Mouse (Mus musculus) kidney, adult 11 months (tissue): ENCODE results near the gene Cnot2.
A peak's percentile ranks its signal among the peaks of the same experiment; 100 is the strongest.
"Not testable (repeated sequence)": the region's sequence is repeated elsewhere in the genome, so short reads cannot be mapped to it uniquely, and the experiment has no call there.

Experiments
- DNase-seq: peaks from one replicate; pipeline ENCODE4 v3.0.0; 2022

Gene Cnot2

DNA sequence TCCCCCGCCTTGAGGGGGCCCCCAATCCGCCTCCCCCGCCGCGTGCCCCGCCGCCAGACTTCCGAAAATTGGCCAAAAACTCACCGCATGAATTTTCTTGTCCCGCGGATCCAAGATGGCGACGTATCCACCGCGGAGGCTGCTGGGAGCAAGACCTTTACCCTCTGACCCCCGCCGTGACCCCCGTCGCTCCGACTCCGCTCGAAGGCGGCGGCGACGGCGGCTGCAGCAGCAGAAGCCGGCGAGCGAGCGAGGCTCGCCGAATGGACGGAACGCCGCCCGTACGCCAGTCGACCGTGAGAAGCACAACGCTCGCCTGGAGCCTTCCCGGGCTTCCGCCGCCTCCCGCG is at the start of gene Cnot2:
Gene Cnot2, minus strand, starts transcription at position 143 of the 350 bp plus-strand sequence.
- DNase-seq = peak; percentile 87

DNA sequence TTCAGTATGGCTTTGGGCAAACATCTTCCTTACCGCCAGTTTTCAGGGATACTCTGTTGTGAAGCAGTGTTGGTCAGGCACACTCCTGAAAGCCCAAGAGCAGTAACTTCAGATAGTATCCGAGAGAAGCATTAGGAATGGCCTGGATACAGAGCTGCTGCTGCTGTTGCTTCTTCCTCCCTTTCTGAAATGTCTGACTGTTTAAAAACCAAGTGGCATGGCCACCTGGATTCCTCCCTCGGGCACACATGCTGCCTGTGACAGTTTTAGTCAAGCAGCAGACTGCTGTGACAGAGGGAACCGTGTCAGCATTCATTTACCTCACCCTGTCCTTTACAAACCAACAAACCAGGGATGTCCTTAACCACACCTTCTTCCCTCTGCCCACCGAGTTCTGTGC is 47.6 kb upstream of the Cnot2 start:
- no peak for DNase-seq

DNA sequence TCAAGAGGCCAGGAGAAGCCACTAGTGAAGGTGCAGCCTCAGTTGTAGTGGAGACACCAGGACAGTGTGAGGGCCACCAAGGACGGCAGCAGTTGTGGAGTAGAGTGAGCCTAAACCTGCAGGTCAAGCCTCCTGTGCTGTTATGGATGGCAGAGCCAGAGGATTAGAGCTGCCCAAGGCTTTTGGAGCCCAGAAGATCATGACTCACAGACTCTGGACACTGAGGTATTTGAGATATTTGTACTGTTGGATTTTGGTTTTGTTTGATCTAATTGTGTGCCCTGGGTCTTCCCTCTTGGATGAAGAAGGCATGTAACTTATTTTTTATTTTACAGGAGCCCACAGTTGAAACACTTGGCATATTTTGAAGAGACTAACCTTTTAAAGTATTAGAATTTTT is 44.7 kb upstream of the Cnot2 start:
- no peak for DNase-seq

DNA sequence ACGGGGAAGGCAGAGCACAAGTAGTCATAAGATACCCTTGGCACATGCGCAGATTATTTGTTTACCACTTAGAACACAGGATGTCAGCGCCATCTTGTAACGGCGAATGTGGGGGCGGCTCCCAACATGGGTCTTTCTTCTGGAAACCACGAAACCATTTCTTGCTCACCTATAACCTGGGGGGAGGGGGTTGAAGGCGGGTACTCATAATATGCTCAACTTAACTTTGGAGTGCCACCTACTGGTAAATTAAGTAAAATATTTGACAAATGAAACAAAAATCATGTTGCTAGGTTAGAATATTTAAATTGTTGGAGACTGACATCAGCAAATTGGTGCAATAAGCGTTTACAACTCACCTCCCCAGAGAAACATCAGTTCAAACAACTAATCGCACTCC is 31.9 kb upstream of the Cnot2 start:
- not testable (repeated sequence) for DNase-seq

DNA sequence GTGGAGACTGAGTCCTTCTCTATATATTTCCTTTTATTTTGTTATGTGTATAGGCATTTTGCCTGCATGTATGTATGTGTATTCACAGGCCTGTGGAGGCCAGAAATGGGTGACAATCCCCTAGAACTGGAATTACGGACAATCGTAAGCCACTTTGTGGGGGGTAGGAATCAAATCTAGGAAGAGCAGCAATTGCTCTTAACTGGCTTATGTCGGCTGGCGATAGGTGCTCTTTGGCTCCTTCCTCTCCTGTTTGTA is 23.5 kb upstream of the Cnot2 start:
- DNase-seq = no peak

DNA sequence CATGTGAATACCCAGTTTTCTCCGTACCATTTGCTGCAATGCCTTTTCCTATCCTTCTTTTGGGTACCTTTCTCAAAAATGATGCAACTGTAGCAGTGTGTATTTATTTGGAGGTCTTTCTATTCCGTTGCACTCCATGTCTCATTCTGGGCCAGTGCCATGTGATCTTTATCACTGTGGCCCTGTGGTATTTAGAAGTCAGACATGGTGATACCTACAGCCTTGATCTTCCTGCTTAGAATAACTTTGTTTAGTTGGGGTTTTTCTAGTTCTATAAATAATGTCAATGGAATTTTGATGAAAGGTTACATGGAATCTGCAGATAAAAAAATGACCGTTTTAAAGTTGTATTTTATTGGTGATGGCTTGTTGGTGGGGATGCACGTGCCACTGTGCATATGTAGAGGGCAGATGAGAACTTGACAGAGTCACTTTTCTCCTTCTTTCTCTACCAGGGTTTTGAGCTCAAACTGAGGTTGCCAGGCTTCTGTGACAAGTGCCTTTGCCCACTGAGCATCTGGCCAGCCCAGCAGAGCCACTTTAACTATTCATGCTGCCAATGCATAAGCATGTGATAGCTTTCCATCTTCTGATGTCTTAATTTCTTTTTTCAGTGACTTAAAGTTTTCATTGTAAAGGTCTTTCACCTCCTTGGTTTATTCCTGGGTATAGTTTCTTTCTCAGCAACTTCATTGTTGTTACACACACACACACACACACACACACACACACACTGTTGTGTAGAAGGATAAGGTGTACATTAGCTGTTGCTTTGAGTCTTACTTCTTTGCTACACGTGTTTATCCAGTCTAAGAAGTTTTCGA is 23.0 kb upstream of the Cnot2 start:
- DNase-seq = no peak

DNA sequence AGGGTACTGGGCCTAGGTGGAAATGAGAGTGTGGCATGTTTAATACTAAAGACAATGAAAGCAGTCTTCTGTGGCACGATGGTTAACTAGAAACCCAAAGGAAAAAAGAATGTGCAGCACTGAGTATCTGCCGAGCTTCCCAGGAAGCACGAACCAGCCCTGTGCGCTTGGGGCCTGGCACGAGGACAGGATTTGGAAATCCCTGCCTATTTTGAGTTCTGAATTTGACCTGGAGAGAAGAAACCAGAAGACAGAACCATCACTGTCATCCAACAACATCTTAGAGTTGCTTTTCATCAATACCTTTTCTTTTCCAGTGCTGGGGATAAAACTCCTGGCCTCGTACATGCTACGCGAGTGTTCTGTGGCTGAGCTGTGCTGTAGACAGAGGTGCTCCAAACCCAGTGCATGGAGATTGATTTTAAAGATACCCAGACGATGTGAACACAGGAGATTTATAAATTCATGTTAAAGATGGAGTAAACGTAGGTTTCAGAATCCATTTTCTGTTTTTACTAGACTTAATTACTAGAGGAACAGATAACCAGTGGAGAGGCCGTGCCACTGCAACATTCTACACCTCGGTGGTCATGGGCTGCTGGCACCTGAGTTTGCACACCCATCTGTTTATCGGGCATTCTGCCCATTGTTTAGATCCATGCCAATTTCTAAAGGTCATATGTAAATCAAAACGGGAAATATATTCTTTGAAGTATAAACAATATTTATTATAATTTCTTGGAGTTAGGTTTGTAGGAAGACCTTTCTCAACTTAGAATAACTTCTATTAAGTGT is 17.9 kb upstream of the Cnot2 start:
- DNase-seq = no peak

DNA sequence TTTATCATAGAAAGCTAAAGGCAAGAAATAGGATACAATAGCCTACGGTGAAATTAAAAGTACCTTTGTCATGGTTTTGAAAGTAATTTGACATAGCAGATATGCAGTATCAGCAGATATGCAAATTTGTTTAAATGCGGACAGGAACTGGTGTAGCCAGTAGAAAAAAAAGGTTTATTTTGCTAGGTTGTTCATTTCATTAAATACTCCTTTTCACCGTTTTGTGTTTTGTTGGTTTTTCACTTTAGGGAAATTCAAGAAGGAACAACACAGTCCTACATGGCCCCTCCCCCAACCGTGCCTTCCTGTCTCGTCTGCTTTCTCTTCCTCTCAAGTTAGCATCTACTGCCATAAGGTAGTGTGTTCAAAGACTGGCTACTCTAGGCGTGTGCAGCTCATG is 1.4 kb upstream of the Cnot2 start:
- no peak for DNase-seq

DNA sequence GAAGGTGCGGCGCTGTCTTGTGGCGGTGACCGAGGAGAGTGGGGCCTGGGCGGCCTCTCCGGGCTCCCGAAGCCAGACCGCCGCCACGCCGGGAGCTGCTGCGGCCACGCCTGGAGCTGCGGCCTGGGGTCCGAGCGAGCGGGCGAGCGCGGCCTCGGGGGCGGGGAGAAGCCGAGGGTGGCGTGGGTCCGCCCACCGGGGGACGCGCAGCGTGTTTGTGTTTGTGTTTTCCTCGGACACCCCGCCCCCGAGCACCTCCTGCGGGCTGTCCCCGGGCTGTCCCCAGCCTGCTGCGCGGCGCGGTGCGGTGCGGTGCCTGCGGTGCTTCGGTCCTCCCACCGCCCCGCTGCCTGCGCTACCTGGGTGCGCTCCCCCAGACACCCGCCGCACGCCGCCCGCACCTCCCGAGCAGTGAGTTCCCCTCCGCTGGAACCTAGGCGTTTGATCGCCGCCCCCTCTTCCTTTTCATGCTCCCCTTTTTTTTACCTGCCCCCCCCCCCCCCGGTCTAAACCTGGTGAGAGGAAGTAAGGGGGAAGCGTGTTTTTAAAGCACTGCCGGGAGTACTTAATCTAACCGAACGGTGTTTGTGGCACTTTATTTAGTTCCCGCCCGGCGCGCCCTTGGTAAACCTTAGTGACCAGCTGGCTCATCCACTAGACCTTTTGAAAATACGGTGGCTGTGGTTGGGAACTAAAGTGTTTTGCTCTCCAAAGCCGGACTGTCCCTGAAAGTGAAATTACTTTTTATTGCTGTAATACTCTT is 589 bp upstream of the Cnot2 start:
- DNase-seq = peak; percentile 19

DNA sequence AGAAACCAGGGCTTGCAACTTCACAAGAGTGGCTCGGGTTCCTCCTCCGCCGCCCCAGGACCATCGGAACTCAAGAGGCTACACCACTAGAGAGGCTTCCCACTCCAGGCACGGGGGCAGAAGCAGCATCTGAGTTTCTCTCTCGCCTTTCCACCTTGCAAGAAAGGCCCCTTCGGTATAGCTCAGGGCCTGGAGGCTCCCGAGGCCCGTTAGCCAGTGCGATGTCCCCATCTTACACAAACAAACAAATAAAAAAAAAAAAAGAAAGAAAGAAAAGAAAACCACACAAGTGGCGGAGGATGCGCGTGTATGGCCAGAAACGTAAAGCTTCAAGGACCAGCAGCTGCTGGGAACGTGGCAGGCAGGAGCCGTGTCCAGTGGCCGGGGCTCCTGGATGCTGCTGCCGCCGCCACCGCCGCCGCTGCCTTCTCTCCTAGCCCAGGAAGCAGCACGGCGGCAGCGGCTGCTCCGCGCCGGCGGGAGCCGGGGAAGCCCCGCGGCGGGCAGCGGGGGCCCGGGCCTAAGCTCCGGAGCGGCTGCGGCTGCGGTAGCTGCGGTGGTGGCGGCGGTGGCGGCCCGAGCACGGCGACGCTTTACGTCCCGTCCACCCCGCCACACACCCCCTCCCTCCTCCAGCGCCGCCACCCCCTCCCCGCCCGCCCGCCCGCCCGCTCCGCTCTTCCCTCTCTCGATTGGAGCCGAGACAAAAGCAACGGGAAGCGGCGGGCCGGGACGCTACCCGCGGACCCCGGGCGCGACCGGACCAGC is 536 bp downstream of the Cnot2 start:
- peak; percentile 17 for DNase-seq

DNA sequence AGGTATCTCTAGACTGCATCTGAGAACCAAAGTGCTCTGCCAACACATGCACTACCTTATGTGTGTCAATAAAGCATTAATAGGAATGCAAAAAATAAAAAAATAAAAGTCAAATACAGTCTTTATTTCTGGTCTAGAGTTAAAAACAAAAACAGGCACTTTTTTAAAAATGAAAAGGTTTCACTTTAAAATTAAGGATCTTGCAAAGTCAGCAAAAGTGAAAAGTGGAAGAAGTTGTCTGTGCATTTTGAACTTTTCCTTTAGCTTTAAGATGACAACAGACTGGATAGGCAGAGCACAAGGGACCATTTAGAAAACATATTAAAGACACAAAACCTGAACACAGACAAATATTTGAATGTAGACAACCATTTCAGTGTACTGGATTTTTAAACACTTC is 1.8 kb downstream of the Cnot2 start:
- no peak for DNase-seq

DNA sequence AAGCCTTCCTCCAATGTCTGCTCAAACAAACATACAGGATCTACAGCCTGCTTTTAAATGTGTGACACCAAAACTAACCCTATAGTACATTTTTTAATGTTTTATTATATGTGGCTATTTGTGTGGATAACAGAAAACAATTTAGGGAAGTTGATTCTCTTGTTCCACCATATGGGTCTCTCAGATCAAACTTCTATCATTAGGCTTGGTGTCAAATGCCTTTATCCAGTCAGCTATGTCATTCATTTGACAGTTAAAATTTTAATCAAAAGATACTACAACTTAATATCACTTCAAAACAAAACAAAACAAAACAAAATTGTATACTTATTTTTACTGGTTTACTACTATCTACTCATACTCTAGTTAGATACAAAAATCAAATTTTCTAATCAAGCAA is 2.9 kb downstream of the Cnot2 start:
- no peak for DNase-seq

DNA sequence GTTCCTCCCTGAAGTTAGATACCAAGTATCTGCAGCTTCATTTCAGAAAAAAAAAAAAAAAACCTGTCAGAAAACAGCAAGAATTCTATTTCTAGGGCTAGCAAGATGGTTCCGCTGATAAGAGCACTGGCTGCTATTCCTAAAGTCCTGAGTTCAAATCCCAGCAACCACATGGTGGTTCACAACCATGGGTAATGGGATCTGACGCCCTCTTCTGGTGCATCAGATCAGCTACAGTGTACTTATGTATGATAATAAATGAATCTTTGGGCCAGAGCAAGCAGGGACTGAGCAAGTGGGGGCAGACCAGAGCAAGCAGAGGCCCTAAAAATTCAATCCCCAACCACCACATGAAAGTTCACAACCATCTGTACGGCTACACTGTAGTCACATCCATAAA is 4.1 kb downstream of the Cnot2 start:
- no peak for DNase-seq

DNA sequence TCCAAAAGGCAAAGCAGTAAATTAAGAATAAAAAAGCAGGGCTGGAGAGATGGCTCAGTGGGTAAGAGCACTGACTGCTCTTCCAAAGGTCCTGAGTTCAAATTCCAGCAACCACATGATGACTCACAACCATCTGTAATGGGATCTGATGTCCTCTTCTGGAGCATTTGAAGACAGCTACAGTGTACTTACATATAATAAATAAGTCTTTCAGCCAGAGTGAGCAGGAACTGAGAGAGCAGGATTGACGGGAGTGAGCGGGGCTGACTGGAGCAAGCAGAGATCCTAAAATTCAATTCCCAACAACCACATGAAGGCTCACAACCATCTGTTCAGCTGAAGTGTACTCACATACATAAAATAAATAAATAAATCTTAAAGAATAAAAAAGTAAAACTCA is 5.2 kb downstream of the Cnot2 start:
- not testable (repeated sequence) for DNase-seq

DNA sequence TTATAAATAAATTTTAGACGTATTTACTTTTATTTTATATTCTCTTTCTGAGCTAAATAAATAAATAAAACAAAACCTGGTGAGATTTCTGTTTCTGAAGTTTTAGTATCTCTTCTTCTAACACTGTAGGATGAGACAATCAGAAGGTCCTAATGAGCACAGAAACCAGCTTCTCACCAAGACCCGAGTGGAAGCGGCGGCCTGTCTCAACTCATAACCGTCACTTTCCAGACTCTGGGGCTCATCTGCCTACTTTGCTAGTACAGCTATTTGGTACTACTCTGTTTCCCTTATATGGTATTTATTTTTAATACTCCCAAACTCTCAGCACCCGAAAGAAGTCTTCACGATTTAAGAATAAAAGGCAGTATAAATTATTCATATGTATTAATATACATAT is 10.8 kb downstream of the Cnot2 start:
- no peak for DNase-seq

DNA sequence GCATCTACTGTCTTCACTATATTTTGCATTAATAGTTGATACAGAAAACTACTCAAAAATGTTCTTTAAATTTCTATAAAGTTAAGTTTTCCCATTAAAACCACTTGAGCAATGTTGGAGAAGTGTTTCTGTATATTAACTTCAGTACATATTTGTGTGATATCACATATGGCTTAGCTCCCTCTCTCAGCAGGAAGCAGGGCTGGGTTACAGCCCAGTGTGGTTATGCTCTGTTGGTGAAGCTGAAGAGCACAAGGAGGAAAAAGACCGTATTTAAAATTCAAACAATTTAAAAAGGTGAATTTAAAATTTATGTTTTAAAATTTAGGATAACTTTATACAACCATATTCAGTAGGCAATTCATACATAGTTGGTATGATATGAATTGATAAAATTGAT is 12.8 kb downstream of the Cnot2 start:
- no peak for DNase-seq

DNA sequence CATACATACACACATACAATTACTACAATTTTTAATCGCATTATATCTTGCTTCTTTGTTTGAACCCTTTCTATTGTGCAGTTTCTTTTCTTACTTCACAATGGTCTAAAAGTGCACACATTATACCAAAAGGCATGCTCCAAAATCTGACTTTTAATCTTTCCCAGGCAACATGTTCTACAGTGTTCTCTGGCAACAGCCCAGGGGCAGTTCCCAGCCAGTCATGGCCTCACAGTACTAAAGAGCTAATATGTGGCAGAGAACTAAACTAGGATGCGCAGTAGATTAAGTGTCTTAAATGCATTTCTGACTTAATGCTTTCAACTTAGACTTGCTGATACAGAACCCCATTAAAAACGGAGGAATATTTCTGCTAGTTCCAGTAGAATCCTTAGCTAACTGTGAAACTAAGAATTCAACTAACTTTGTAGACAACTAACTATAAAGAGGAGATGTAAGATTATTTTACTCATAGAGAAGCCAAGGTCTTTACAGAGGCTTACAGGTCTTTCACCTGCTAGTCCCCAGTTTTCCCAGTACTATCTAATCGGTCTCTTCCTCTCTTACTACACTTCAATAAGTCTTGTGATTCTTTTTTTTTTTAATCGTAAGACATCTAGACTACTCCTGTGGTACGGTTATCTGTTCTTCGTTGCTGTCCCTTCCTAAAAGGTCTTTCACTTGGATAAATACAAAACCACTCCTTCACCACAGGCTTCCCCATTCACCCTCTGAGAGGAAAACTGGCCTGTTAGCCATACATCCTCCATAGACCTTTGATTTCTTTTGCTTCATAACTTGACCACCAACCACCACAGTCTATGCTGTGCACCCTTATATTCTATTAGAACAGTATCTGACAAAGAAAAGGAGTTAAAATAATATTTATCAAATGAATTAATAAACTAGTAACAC is 13.6 kb downstream of the Cnot2 start:
- no peak for DNase-seq

DNA sequence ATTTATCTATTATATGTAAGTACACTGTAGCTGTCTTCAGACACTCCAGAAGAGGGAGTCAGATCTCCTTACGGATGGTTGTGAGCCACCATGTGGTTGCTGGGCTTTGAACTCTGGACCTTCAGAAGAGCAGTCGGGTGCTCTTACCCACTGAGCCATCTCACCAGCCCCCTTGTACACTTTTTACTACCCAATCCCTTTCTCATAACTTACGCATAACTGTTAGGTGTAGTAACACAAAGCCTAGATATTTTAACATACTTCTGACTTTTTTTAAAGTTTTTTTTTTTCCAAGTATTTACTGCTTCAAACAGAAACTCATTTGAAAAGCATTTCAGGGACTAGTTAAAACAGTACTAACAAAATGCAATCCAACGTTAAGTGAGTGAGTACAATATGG is 14.8 kb downstream of the Cnot2 start:
- not testable (repeated sequence) for DNase-seq

DNA sequence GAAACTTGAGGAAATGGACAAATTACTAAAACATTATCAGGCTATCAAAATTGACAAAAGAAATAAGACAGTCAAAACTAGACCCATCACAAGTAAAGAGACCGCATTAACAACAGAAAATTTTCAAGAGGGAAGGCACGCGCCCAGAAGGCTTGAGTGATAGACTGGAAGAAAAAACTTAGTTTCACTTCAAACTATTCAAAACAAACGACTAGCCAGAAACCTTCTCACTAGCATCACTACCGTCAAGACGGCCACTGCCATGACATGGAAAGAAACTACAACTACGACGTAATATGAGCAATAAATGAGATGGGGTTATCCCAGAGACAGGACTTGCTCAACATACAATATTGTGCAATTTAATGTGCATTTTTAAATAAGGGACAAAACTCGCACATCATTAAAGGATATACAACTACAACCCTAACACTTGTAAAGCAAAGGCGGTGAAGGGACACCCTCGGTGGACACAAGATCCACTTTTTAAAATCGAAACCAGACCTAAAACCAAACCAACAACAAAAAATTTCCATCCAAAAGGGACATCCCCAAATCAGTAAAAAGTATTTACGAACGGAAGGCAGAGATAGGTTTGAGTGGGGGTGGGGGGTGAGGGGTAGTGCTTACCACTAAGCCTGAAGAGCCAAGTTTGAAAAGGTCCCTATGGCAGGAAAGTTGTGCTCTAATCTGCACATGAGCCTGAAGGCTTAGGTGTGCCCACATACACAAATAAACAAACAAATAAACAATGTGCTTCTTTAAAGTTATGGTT is 16.3 kb downstream of the Cnot2 start:
- DNase-seq = no peak

DNA sequence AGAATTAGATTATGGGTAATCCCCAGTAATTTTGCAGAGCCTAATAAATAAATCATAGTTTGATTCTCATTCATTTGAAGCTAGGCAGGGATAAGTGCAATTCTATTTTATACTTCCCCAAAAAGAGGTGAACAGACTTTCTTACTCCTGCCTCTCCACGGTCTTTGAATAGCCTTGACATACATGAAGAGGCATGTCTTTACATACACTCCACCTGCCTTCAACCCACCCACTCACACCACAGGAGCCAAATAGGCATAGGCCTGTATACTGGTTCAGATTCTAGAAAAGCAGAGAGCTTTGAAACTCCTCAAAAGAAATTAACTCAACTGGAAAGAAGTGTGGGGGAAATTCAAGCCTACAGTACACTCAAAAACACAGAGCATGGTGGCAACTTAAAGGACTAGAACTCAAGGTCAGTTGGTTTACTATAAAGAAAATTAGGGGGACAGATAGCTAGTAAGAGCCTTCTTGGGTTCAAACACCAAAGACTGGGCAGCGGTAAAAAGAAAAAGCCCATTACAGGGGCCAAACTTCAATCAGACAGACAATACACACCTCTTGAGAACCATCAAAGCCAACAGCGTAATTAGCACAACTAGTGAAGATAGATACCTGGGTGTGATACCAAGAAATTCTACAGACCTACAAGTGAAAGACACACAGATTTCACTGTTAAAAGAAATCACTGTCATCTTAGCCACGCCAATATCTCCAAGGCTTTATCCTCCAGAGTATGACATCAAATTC is 18.4 kb downstream of the Cnot2 start:
- no peak for DNase-seq

DNA sequence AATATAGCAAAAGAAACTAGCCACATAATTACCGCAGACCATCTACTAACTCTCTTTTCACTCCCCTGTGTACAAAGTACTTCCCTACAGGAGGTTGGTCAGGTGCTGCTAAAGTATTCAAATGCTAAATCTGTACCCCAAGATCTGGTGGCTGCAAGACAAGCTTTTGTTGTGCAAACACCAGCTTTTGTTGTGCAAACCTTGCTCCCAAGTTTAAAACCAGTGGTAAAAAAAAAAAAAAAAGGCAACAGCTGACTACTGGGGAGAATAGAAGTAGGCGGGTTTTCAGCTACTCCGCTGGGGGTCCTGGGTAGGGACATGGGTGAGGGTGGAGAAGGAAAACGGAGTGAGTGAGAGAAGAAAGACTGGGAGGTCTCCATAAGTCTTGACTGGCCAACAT is 19.1 kb downstream of the Cnot2 start:
- DNase-seq = no peak
